Mouse (Mus musculus): ENCODE results near the gene Olfr1342. TPM values are rescaled to one million over a fixed set of nuclear protein-coding genes. Genes with fewer than 3 reads are reported as not detected.

Olfr1342 gene
- polyA plus RNA-seq, 1 experiment from 2014 or later = not detected

GRCm38 (mm10) chr4:118658652-118659051 is 33.9 kb downstream of the Olfr1342 start, which contains the start of gene Olfr62:
Gene Olfr62 (plus strand): TSS chr4:118658952.
- H3K4me1 ChIP-seq (replicated peaks) = no peaks in the 10 kb centered on the region
- H3K27me3 ChIP-seq = no peaks in the 10 kb centered on the region
- H3K4me2 ChIP-seq = no peak within 1 kb of the TSS
- no peak within 1 kb of the TSS for H3K27ac ChIP-seq (replicated peaks)
- H3K9ac ChIP-seq = no peak within 1 kb of the TSS
- ATAC-seq (ENCODE audit: low read depth) = no peak
- no peak within 1 kb of the TSS for H3K4me3 ChIP-seq
- no peaks in the 10 kb centered on the region for H3K36me3 ChIP-seq
- H3K9me3 ChIP-seq = no peaks in the 10 kb centered on the region

- H3K9me3 ChIP-seq = no peaks in the 10 kb centered on the region
- peaks cover 3% of the 10 kb centered on the region; the same call in 1 of the 2 replicates for H3K27me3 ChIP-seq
- no peaks in the 10 kb centered on the region for H3K36me3 ChIP-seq
- no peak overlapping the region for H3K4me2 ChIP-seq
- H3K4me3 ChIP-seq = no peak overlapping the region
- no peak overlapping the region for H3K27ac ChIP-seq (replicated peaks)
- H3K4me1 ChIP-seq (replicated peaks) = peaks cover 13% of the 10 kb centered on the region; the same call in 1 of the 2 replicates
- no peak for ATAC-seq (ENCODE audit: low read depth)
- H3K9ac ChIP-seq = no peak overlapping the region
- WGBS = 16% methylated on average over 2 of the region's 2 CpGs
Measured at GRCm38 (mm10) chr4:118645234-118645633, 47.3 kb downstream of the Olfr1342 start.

DNA sequence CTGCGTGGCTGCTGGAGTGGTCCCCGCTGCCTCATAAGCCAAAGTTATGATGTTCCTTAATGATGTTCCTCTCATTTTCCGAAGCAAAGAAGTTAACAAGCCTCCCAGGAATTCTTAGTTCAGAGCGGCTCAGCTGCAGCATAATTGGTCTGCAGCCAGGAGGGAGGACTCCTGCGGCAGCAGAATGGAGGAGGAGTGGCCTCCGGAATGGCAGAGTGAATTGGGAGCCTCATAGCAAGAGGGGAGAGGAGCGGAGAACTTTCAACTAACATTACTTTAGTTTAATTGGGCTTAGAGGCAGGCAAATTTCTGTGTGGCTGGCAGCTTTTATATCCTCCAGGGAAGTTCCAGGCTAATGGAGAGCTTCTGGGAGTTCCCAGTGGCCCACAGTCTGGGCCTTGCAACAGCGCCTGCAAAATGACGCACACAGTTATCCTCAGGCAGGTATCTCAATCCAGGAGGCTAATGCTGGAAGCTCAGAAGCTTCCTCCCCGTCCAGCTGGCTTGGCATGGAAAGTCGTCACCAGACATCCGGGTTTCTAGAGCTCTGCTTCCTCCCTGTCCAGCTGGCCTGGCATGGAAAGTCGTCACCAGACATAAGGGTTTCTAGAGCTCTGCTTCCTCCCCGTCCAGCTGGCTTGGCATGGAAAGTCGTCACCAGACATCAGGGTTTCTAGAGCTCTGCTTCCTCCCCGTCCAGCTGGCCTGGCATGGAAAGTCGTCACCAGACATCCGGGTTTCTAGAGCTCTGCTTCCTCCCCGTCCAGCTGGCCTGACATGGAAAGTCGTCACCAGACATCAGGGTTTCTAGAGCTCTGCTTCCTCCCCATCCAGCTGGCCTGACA is 50.0 kb downstream of the Olfr1342 start:
- no peaks in the 10 kb centered on the region for H3K36me3 ChIP-seq
- WGBS = 39% methylated on average over 20 of the region's 20 CpGs
- peaks cover 13% of the 10 kb centered on the region; the same call in 1 of the 2 replicates for H3K4me1 ChIP-seq (replicated peaks)
- peaks cover 4% of the 10 kb centered on the region; the same call in 1 of the 2 replicates for H3K27me3 ChIP-seq
- H3K4me3 ChIP-seq = no peak overlapping the region
- H3K27ac ChIP-seq (replicated peaks) = no peak overlapping the region
- peak overlapping the region; percentile 11; the same call in 1 of the 2 replicates for H3K4me2 ChIP-seq
- no peaks in the 10 kb centered on the region for H3K9me3 ChIP-seq
- ATAC-seq (ENCODE audit: low read depth) = peak; percentile 65
- no peak overlapping the region for H3K9ac ChIP-seq

Other genes with a start within 250 kb of the Olfr1342 start
- 0.42 and 0.50 TPM in 2 replicates for gene Mpl, start 235.2 kb downstream of the Olfr1342 start, polyA plus RNA-seq (2015; fragmentation: Nextera tagmentation; extraction: Ambion mirVana)
- 19.3 and 21.0 TPM in 2 replicates for gene Tie1, start 202.7 kb downstream of the Olfr1342 start, polyA plus RNA-seq (2015; fragmentation: Nextera tagmentation; extraction: Ambion mirVana)
- gene 2610528J11Rik, start 165.8 kb downstream of the Olfr1342 start, polyA plus RNA-seq (2015; fragmentation: Nextera tagmentation; extraction: Ambion mirVana) = not detected in 2 replicates
- not detected in 2 replicates for gene Tmem125, start 148.7 kb downstream of the Olfr1342 start, polyA plus RNA-seq (2015; fragmentation: Nextera tagmentation; extraction: Ambion mirVana)
- gene Cfap57, start 72.0 kb downstream of the Olfr1342 start, polyA plus RNA-seq (2015; fragmentation: Nextera tagmentation; extraction: Ambion mirVana) = 0.96 and 1.8 TPM in 2 replicates
- 108 and 129 TPM in 2 replicates for gene Ebna1bp2, start 72.0 kb downstream of the Olfr1342 start, polyA plus RNA-seq (2015; fragmentation: Nextera tagmentation; extraction: Ambion mirVana)
- not detected in 2 replicates for gene Olfr62, start 33.8 kb downstream of the Olfr1342 start, polyA plus RNA-seq (2015; fragmentation: Nextera tagmentation; extraction: Ambion mirVana)
- gene Olfr1341, start 10.8 kb upstream of the Olfr1342 start, polyA plus RNA-seq (2015; fragmentation: Nextera tagmentation; extraction: Ambion mirVana) = not detected in 2 replicates
- not detected in 2 replicates for gene Olfr1340, start 27.4 kb upstream of the Olfr1342 start, polyA plus RNA-seq (2015; fragmentation: Nextera tagmentation; extraction: Ambion mirVana)
- not detected in 2 replicates for gene Olfr1339, start 39.4 kb upstream of the Olfr1342 start, polyA plus RNA-seq (2015; fragmentation: Nextera tagmentation; extraction: Ambion mirVana)
- not detected in 2 replicates for gene Olfr1338, start 66.0 kb upstream of the Olfr1342 start, polyA plus RNA-seq (2015; fragmentation: Nextera tagmentation; extraction: Ambion mirVana)
- gene Olfr1337, start 89.8 kb upstream of the Olfr1342 start, polyA plus RNA-seq (2015; fragmentation: Nextera tagmentation; extraction: Ambion mirVana) = not detected in 2 replicates
- gene Olfr1335, start 117.2 kb upstream of the Olfr1342 start, polyA plus RNA-seq (2015; fragmentation: Nextera tagmentation; extraction: Ambion mirVana) = not detected in 2 replicates
- gene Olfr1333, start 143.5 kb upstream of the Olfr1342 start, polyA plus RNA-seq (2015; fragmentation: Nextera tagmentation; extraction: Ambion mirVana) = not detected in 2 replicates
- not detected in 2 replicates for gene Olfr1331, start 171.9 kb upstream of the Olfr1342 start, polyA plus RNA-seq (2015; fragmentation: Nextera tagmentation; extraction: Ambion mirVana)
- not detected in 2 replicates for gene Olfr1330, start 195.8 kb upstream of the Olfr1342 start, polyA plus RNA-seq (2015; fragmentation: Nextera tagmentation; extraction: Ambion mirVana)
- gene Olfr1329, start 224.7 kb upstream of the Olfr1342 start, polyA plus RNA-seq (2015; fragmentation: Nextera tagmentation; extraction: Ambion mirVana) = not detected in 2 replicates
- gene Olfr1328, start 245.9 kb upstream of the Olfr1342 start, polyA plus RNA-seq (2015; fragmentation: Nextera tagmentation; extraction: Ambion mirVana) = not detected in 2 replicates

Data from neural tube, embryonic 13.5 days (tissue).